Mouse (Mus musculus): ENCODE data around the gene Esyt1.

Gene Esyt1

DNA sequence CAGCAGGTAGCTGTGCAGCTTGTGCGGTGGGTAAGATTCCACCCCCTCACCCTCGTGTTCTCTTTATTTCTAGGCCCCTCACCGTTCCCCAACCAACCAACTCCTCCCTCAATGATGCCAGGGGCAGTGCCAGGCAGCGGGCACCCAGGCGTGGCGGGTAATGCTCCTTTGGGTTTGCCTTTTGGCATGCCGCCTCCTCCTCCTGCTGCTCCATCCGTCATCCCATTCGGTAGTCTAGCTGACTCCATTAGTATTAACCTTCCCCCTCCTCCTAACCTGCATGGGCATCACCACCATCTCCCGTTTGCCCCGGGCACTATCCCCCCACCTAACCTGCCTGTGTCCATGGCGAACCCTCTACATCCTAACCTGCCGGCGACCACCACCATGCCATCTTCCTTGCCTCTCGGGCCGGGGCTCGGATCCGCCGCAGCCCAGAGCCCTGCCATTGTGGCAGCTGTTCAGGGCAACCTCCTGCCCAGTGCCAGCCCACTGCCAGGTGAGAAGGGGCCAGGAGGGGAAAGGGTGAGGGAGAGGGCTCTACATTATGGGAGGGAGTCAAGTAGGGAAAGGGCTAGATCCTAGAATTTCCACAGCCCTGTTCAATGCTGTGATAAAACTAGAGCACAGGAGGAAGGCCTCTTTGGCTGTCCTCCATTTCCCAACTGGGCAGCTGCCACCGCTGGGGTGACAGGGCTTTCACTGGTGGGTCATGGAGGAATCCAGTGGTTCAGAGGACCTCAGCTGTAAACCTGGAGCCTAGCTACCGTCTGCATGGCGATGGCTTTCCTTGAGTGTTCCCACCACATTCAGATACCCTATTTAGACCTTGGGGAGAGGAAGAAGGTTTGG lies 37.6 kb downstream of the Esyt1 start:
- no peak for DNase-seq

DNA sequence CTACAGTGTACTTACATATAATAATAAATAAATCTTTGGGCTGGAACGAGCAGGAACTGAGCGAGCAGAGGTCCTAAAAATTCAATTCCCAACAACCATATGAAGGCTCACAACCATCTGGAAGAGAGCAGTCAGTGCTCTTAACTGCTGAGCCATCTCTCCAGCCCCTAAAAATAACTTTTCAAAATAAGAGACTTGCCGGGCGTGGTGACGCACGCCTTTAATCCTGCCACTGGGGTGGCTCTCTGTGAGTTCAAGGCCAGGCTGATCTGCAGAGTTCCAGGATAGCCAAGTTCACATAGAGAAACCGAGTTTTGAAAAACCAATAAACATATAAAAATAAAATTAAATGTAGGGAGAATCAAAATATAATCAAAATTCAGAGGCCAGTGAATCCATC lies 39.3 kb downstream of the Esyt1 start:
- no peak for DNase-seq

DNA sequence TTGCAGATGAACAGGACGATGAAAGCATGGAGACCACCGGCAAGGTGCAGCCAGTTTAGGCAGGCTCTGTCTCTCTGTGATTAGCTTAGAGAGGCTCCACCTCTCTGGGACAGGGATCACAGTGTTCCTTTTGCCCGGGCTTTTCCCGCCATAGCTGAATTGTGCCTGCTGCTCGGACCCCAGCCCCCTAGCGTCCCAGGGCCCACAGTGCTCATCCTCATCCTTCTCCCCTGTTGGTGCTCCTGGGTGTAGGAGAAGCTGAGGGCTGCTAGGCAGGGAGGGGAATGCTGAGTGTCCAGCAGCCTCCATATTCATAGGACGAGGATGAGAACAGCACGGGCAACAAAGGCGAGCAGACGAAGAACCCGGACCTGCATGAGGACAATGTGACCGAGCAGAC lies 51.3 kb downstream of the Esyt1 start:
- DNase-seq, result no peak

DNA sequence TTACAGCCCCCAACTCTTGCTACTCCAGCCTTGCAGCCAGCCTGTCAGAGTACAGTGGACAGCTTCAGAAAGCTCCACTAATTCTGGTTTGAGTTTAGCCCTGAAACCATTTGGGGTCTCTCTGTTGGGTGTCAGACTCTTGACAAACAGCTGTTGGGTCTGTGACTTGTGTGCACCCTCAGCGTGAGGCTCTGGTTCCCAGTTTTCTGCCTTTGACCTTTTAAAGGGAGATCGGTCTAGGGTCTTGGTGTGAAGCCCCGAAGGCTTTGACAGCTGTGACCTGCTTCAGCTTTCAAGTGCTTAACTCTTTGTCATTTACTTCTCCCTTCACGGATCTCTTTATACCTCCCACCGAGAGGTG lies 65.4 kb downstream of the Esyt1 start:
- DNase-seq, result no peak

All from thymus, postnatal 36 days (tissue).